Mouse (Mus musculus) lung, adult 2 months (tissue): ENCODE data around the gene Ptgir. TPM values are rescaled to one million over a fixed set of nuclear protein-coding genes. Genes with fewer than 3 reads are reported as not detected.

Source experiments
- DNase-seq: peaks from one replicate; pipeline ENCODE4 v3.0.0; 2022
- H3K4me1 ChIP-seq: fragments of 200-500 bp; 2 replicates; pipeline ENCODE4 v1.6.1; 2011; ENCODE audit warnings: low read length; ENCODE audit not compliant: control insufficient read depth, insufficient read depth
- H3K4me3 ChIP-seq: fragments of 200-500 bp; replicated peaks from 2 replicates; pipeline ENCODE3; 2011; ENCODE audit warnings: low read depth, mild to moderate bottlenecking, control low read depth, low read length; ENCODE audit errors: extremely low read depth
- CTCF ChIP-seq: fragments of 200-500 bp; IDR thresholded peaks from 2 replicates; pipeline ENCODE4 v1.5.1; 2011; ENCODE audit warnings: mild to moderate bottlenecking, low read length, control low read depth; ENCODE audit not compliant: insufficient read depth
- POLR2A ChIP-seq: fragments of 200-500 bp; IDR thresholded peaks from 2 replicates; pipeline ENCODE4 v1.6.1; 2011; ENCODE audit warnings: low read depth, mild to moderate bottlenecking, control low read depth, low read length, borderline replicate concordance; ENCODE audit errors: extremely low read depth
- WGBS: fragments of 180-500 bp; shearing (Covaris S2); methylation state at CpG from one replicate; pipeline ENCODE4 v1.1.7; 2018; 5-methylcytosine and 5-hydroxymethylcytosine counted together
- polyA plus RNA-seq: library from polyadenylated mRNA; depleted of rRNA; stranded (reverse); fragments of >200 nt; gene quantifications from 2 replicates; pipeline ENCODE4 v1.2.3, GENCODE M21; 2012

The Ptgir gene
- polyA plus RNA-seq, 1 experiment: 10.4 TPM

- WGBS: 1% methylated on average over 30 of the region's 42 CpGs
- TF ChIP-seq CTCF (no peak), POLR2A (no peak)
These were observed 31.0 kb upstream of the Ptgir start for GRCm38 (mm10) chr7:16875326-16875725.

GRCm38 (mm10) chr7:16876006-16876405, 30.3 kb upstream of the Ptgir start:
- TF ChIP-seq POLR2A: no peak
- peak overlapping the region; percentile 56 for H3K4me3 ChIP-seq
- WGBS: 25% methylated on average over 11 of the region's 11 CpGs

More at GRCm38 (mm10) chr7:16875326-16875725, 31.0 kb upstream of the Ptgir start:
- peaks cover 3% of the 10 kb centered on the region; the same call in 1 of the 2 replicates for H3K4me1 ChIP-seq
- no peak for DNase-seq
- H3K4me3 ChIP-seq: peak overlapping the region; percentile 56

GRCm38 (mm10) chr7:16876608-16877007, 29.7 kb upstream of the Ptgir start:
- 24% methylated on average over 13 of the region's 13 CpGs for WGBS
- Histone ChIP-seq H3K4me1 (peaks cover 3% of the 10 kb centered on the region; the same call in 1 of the 2 replicates), H3K4me3 (peak overlapping the region; percentile 7)
- TF ChIP-seq POLR2A: no peak
- TF ChIP-seq CTCF: no peak
- DNase-seq: no peak

More at GRCm38 (mm10) chr7:16876006-16876405, 30.3 kb upstream of the Ptgir start:
- peaks cover 3% of the 10 kb centered on the region; the same call in 1 of the 2 replicates for H3K4me1 ChIP-seq
- no peak for DNase-seq

- 68% methylated on average over 3 of the region's 3 CpGs for WGBS
- Histone ChIP-seq H3K4me1 (peaks cover 3% of the 10 kb centered on the region; the same call in 1 of the 2 replicates), H3K4me3 (no peak overlapping the region)
- no peak for DNase-seq
- TF ChIP-seq CTCF (no peak), POLR2A (no peak)
These were observed 28.6 kb upstream of the Ptgir start for GRCm38 (mm10) chr7:16877717-16878116.

- no peak for DNase-seq
- TF ChIP-seq CTCF (no peak), POLR2A (no peak)
- WGBS: 39% methylated on average over 9 of the region's 9 CpGs
- Histone ChIP-seq H3K4me3 (no peak overlapping the region), H3K4me1 (peaks cover 3% of the 10 kb centered on the region; the same call in 1 of the 2 replicates)
These were observed 26.3 kb upstream of the Ptgir start for GRCm38 (mm10) chr7:16879796-16880547.

- Histone ChIP-seq H3K4me3 (no peak overlapping the region), H3K4me1 (peaks cover 1% of the 10 kb centered on the region; the same call in 1 of the 2 replicates)
- no peak for DNase-seq
- TF ChIP-seq POLR2A (no peak), CTCF (no peak)
- 24% methylated on average over 5 of the region's 5 CpGs for WGBS
These were observed 25.7 kb upstream of the Ptgir start for GRCm38 (mm10) chr7:16880615-16881014.

- no peak overlapping the region for H3K4me3 ChIP-seq
- 89% methylated on average over 6 of the region's 6 CpGs for WGBS
- no peaks in the 10 kb centered on the region for H3K4me1 ChIP-seq
- no peak for DNase-seq
- TF ChIP-seq CTCF: no peak
- no peak for TF ChIP-seq POLR2A
These were observed 23.1 kb upstream of the Ptgir start for GRCm38 (mm10) chr7:16883162-16883561.

- no peak for DNase-seq
- Histone ChIP-seq H3K4me3 (no peak overlapping the region), H3K4me1 (no peaks in the 10 kb centered on the region)
- WGBS: 82% methylated on average over 4 of the region's 4 CpGs
- TF ChIP-seq POLR2A (no peak), CTCF (no peak)
These were observed 22.0 kb upstream of the Ptgir start for GRCm38 (mm10) chr7:16884334-16884733.

- H3K4me1 ChIP-seq: no peaks in the 10 kb centered on the region
- peak overlapping the region; percentile 18 for H3K4me3 ChIP-seq
- TF ChIP-seq CTCF (no peak), POLR2A (no peak)
- no peak for DNase-seq
- 34% methylated on average over 95 of the region's 95 CpGs for WGBS
These were observed 21.0 kb upstream of the Ptgir start for GRCm38 (mm10) chr7:16885271-16885776.

GRCm38 (mm10) chr7:16885905-16886304, 20.4 kb upstream of the Ptgir start:
- H3K4me3 ChIP-seq: no peak overlapping the region
- WGBS: 66% methylated on average over 59 of the region's 59 CpGs
- no peak for TF ChIP-seq POLR2A
- no peaks in the 10 kb centered on the region for H3K4me1 ChIP-seq
- DNase-seq: no peak
